Mouse (Mus musculus): ENCODE results near the gene Gm20390.

GRCm38 (mm10) chr11:93965391-93965790, 2.7 kb downstream of the Gm20390 start:
- TF ChIP-seq POLR2A (IDR thresholded peaks at IDR 0.05; ENCODE audit: extremely low read depth, insufficient read depth, low read length) (no peak), CTCF (IDR thresholded peaks at IDR 0.05; ENCODE audit: low read depth, low read length) (no peak)

Measured in liver, adult 2 months (tissue).